Mouse (Mus musculus): ENCODE measurements around the gene Cdhr3.
"Not testable (repeated sequence)": the region's sequence is repeated elsewhere in the genome, so short reads cannot be mapped to it uniquely, and the experiment has no call there.

The Cdhr3 gene

GRCm38 (mm10) chr12:33008305-33009110 is 84.2 kb downstream of the Cdhr3 start:
- peak in 1 of 2 experiments; percentile 37 for DNase-seq (ENCODE audit: inconsistent age in 2 of 2, low spot score in 1 of 2)

DNA sequence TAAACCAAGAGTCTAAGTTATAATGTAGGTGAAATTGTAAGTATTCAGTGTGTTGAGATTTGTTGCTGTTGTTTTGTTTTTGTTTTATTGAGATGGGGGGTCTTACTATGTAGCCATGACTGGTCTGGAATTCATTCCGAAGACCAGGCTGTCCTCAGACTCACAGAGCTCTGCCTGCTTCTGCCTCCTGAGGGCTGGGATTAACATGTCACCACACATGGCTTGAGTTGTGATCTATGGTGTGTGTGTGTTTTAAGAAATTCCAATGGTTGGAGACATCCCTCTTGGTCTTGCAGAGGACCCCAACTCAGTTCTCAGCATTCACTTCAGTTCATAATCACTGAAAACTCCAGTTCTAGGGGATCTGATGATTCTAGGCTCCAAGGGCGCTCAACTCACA is 85.5 kb downstream of the Cdhr3 start:
- DNase-seq (ENCODE audit: inconsistent age in 2 of 2, low spot score in 1 of 2), result no peak

GRCm38 (mm10) chr12:33005858-33006257 is 86.8 kb downstream of the Cdhr3 start:
- no peak for DNase-seq (ENCODE audit: inconsistent age in 2 of 2, low spot score in 1 of 2)

DNA sequence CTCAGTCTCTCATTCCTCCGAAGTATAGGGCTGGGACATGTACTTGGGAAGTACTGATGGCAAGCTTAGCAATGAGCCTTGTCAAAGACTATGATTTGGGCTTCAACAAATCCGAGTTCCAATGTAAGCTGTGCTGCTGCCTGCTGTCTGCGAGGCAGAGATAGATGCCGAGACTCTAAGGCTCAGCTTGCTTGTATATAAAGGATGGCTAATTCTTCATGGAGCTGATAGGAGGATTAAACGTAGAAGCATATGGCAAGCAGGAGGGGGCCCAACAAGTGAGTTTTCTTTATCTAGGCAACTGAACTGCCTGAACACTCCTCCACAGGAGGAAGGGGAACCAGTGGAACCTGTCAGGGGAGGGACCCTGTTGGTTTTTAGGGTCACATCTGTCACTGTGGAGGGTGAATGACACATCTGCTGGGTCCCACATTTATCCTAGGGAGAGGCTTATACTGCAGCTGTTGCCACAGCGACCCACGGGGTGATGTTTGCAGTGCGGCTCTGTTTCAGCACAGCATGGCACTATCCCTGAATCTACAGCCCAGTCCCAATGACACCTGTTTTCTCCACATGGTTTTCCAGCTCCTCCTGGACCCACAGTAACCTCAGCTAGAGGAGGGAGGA is 89.2 kb downstream of the Cdhr3 start:
- no peak for DNase-seq (ENCODE audit: inconsistent age in 2 of 2, low spot score in 1 of 2)

DNA sequence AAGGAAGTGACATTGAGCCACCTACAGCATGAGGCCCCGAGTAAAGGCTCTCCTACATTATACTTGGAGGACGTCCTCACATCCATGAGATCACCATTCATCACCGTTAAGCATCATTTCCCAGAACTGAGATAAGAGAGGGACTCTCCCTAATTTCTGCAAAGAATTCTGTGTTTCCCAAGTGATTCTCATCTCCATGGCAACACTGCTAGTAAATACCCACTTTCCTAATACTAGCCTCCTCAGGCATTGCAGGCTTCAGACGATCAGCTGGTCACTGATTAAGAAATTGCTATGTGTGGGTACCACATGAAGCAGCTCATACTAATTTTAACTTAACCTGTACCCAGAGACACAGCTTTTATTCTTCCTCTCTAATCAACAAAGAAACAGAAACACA is 92.3 kb downstream of the Cdhr3 start:
- no peak for DNase-seq (ENCODE audit: inconsistent age in 2 of 2, low spot score in 1 of 2)

DNA sequence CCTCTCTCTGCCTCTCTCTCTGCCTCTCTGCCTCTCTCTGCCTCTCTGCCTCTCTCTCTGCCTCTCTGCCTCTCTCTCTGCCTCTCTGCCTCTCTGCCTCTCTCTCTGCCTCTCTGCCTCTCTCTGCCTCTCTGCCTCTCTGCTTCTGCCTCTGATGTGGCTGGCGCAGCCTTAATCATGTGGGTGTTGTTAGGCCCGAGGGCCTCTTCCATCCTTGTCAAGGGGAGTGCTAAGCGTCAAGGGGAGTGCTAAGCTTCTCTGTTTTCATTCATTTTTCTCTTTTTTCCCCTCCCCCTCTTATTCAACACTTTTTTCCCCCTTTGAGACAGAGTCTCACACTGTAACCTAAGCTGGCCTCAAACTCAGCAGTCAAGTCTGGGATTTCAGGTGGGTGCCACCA is 92.9 kb downstream of the Cdhr3 start:
- DNase-seq (ENCODE audit: inconsistent age in 2 of 2, low spot score in 1 of 2), result not testable (repeated sequence)

GRCm38 (mm10) chr12:32998766-32999165 is 93.9 kb downstream of the Cdhr3 start:
- no peak for DNase-seq (ENCODE audit: inconsistent age in 2 of 2, low spot score in 1 of 2)

DNA sequence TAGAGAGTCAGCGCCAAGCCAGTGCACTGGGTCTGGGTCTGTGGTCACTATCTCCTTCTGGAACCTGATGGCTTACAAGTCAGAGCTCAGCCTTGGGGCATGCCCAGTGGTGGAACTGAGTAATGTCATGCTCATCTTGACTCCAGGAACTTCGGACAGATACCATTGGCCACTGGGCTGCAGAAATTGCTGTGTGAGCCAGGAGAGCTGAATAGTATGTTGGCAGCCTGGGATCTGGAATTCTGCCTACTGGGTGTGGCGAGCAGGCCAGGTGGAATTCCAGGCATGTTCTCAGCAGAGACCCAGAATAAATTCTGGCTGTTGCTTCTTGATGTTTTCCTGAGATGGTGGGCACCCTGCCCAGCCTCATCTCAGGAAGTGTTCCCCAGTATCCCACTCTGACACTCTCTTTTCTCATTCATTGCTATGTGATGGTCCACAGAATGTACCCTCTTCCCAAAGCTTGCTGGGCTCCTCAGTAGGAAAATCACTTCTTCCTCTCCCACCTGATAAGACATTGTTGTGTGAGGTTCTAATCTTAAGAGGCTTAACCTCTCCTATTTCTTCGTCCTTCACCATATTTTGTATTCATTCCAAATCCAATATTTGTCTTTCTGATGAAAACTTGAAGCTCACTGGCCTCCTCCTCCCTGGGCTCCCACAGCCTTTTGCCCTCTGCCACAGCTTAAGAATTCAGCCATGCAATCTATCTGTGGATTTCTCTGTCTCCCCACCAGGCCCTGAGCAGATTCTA is 97.4 kb downstream of the Cdhr3 start:
- no peak for DNase-seq (ENCODE audit: inconsistent age in 2 of 2, low spot score in 1 of 2)

DNA sequence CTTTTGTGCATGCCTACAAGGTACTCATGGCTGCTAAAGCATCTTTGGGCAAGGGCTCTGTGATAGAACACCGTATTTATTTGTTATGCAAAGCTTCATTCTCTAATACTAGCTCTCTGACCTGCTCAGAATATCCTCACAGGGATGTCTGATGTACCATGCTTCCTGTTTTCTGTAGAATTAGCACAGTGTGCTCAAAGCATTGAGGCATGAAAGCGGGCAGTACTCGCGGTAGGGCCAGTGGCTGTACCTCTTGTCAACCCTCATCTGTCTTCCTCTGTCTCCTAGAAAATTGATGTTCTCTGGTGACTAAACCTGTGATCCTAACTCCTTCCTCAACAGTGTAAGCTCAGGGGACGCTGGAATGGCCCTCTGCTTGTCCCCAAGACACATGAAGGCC is 98.6 kb downstream of the Cdhr3 start:
- no peak for DNase-seq (ENCODE audit: inconsistent age in 2 of 2, low spot score in 1 of 2)

DNA sequence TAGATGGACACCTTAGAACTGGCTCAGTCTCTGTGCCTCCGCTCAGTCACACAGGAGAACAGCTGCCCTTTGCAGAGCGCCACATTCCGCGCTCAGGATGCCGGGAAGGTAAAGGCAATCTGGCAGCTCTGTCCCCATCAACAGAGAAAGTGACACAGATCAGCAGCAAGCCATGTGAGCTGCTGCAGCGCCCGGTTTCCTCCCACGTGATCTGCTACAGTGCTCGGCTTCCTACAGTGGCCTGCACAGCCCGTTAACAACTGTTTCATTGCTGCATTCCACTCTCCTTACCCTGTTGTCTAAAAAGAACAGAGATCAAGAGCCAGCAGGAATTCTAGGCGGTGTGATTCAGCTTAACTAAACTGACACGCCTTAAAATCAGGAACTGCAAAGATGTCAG is 102.9 kb downstream of the Cdhr3 start:
- peak in 1 of 2 experiments; percentile 40 for DNase-seq (ENCODE audit: inconsistent age in 2 of 2, low spot score in 1 of 2)

- DNase-seq (ENCODE audit: inconsistent age in 2 of 2, low spot score in 1 of 2), result no peak
Measured at GRCm38 (mm10) chr12:32986284-32986683, 106.4 kb downstream of the Cdhr3 start.

Measured in adrenal gland, adult (tissue).